Mouse (Mus musculus): ENCODE results near the gene Sgk1.

- TF ChIP-seq CHD2 (IDR thresholded peaks at IDR 0.05; ENCODE audit: low read depth, low read length) (no peak), ZC3H11A (IDR thresholded peaks at IDR 0.05; ENCODE audit: borderline replicate concordance, low read depth, low read length) (no peak), MAFK (IDR thresholded peaks at IDR 0.05; ENCODE audit: insufficient read depth, low read depth, low read length) (no peak), ZNF384 (IDR thresholded peaks at IDR 0.05; ENCODE audit: low read depth, low read length) (no peak)
These were observed 34.8 kb upstream of the Sgk1 start for GRCm38 (mm10) chr10:21847026-21847820.

Measured in ES-E14 (cell line).